Mouse (Mus musculus): Measurements from ENCODE around the gene Dnajc14. TPM values are rescaled to one million over a fixed set of nuclear protein-coding genes. Genes with fewer than 3 reads are reported as not detected.

The Dnajc14 gene
- total RNA-seq, 1 experiment from 2014 or later = 73.0 TPM

Other genes starting within 250 kb of the Dnajc14 start
- gene Pa2g4, start 238.1 kb upstream of the Dnajc14 start, total RNA-seq (2017) = 37.2 to 74.1 TPM (median 47.8 TPM) in 3 replicates
- 1.4 to 3.3 TPM (median 2.8 TPM) in 3 replicates for gene Erbb3, start 214.4 kb upstream of the Dnajc14 start, total RNA-seq (2017)
- 224 to 301 TPM (median 295 TPM) in 3 replicates for gene Rps26, start 177.3 kb upstream of the Dnajc14 start, total RNA-seq (2017)
- gene Ikzf4, start 158.1 kb upstream of the Dnajc14 start, total RNA-seq (2017) = not detected in 3 replicates
- gene Suox, start 130.0 kb upstream of the Dnajc14 start, total RNA-seq (2017) = 4.6 to 10.7 TPM (median 6.1 TPM) in 3 replicates
- 64.1 to 81.0 TPM (median 72.7 TPM) in 3 replicates for gene Rab5b, start 107.8 kb upstream of the Dnajc14 start, total RNA-seq (2017)
- gene Pmel, start 99.9 kb upstream of the Dnajc14 start, total RNA-seq (2017) = not detected in 3 replicates
- gene Cdk2, start 99.0 kb upstream of the Dnajc14 start, total RNA-seq (2017) = 14.5 to 21.4 TPM (median 19.5 TPM) in 3 replicates
- 68.7 to 107 TPM (median 86.0 TPM) in 3 replicates for gene Dgka, start 59.2 kb upstream of the Dnajc14 start, total RNA-seq (2017)
- gene Pym1, start 56.2 kb upstream of the Dnajc14 start, total RNA-seq (2017) = 30.7 to 38.7 TPM (median 34.9 TPM) in 3 replicates
- 0.53 to 10.5 TPM (median 2.5 TPM) in 3 replicates for gene Mmp19, start 13.2 kb upstream of the Dnajc14 start, total RNA-seq (2017)
- 1.1 to 2.5 TPM (median 2.0 TPM) in 3 replicates for gene Tmem198b, start 308 bp downstream of the Dnajc14 start, total RNA-seq (2017)
- gene Sarnp, start 13.3 kb downstream of the Dnajc14 start, total RNA-seq (2017) = 151 to 244 TPM (median 182 TPM) in 3 replicates
- gene Ormdl2, start 17.6 kb downstream of the Dnajc14 start, total RNA-seq (2017) = 72.1 to 86.7 TPM (median 76.6 TPM) in 3 replicates
- gene Gdf11, start 87.7 kb downstream of the Dnajc14 start, total RNA-seq (2017) = 0.57 to 3.8 TPM (median 1.8 TPM) in 3 replicates
- gene Cd63, start 96.9 kb downstream of the Dnajc14 start, total RNA-seq (2017) = 12.1 to 26.5 TPM (median 22.9 TPM) in 3 replicates
- 1.5 to 7.6 TPM in 2 of 3 replicates, not detected in the other for gene Rdh5, start 118.8 kb downstream of the Dnajc14 start, total RNA-seq (2017)
- gene Bloc1s1, start 120.0 kb downstream of the Dnajc14 start, total RNA-seq (2017) = 110 to 127 TPM (median 111 TPM) in 3 replicates
- 0.19 to 0.53 TPM in 2 of 3 replicates, not detected in the other for gene Itga7, start 129.8 kb downstream of the Dnajc14 start, total RNA-seq (2017)
- not detected in 3 replicates for gene Mettl7b, start 156.9 kb downstream of the Dnajc14 start, total RNA-seq (2017)
- gene Olfr9, start 185.4 kb downstream of the Dnajc14 start, total RNA-seq (2017) = not detected in 3 replicates
- not detected in 3 replicates for gene Olfr763, start 206.7 kb downstream of the Dnajc14 start, total RNA-seq (2017)
- not detected in 3 replicates for gene Olfr764-ps1, start 235.8 kb downstream of the Dnajc14 start, total RNA-seq (2017)
- gene Olfr765, start 245.9 kb downstream of the Dnajc14 start, total RNA-seq (2017) = not detected in 3 replicates

Measured in monocyte, adult 5-6 weeks (primary cell).